Mouse (Mus musculus) stomach, embryonic 15.5 days (tissue): Measurements from ENCODE around the gene Gm11032. TPM values are rescaled to one million over a fixed set of nuclear protein-coding genes. Genes with fewer than 3 reads are reported as not detected.
A peak's percentile ranks its signal among the peaks of the same experiment; 100 is the strongest.
"Not testable (repeated sequence)": the region's sequence is repeated elsewhere in the genome, so short reads cannot be mapped to it uniquely, and the experiment has no call there.

ENCODE experiments used
- ATAC-seq: fragments of 200-750 bp; cut with Nextera tagmentation; 2 replicates; pipeline ENCODE4 v1.8.0; 2017; ENCODE audit warnings: low read depth, moderate number of reproducible peaks, moderate TSS enrichment; ENCODE audit not compliant: insufficient read depth, low FRiP score
- H3K27ac ChIP-seq: fragments of 300-500 bp; sonication (generic); 2 replicates; pipeline ENCODE4 v1.5.1; 2015; ENCODE audit warnings: mild to moderate bottlenecking, inconsistent platforms
- H3K27me3 ChIP-seq: fragments of 300-500 bp; sonication (generic); replicated peaks from 2 replicates; pipeline ENCODE4 v1.6.1; 2015; ENCODE audit warnings: inconsistent platforms
- H3K36me3 ChIP-seq: fragments of 300-500 bp; sonication (generic); 2 replicates; pipeline ENCODE4 v1.6.1; 2015; ENCODE audit warnings: inconsistent platforms
- H3K4me1 ChIP-seq: fragments of 300-500 bp; sonication (generic); 2 replicates; pipeline ENCODE4 v1.6.1; 2015; ENCODE audit warnings: inconsistent platforms
- H3K4me2 ChIP-seq: fragments of 300-500 bp; sonication (generic); 2 replicates; pipeline ENCODE4 v1.6.1; 2015; ENCODE audit warnings: mild to moderate bottlenecking, inconsistent platforms
- H3K4me3 ChIP-seq: fragments of 300-500 bp; sonication (generic); replicated peaks from 2 replicates; pipeline ENCODE4 v1.5.1; 2015; ENCODE audit warnings: inconsistent platforms
- H3K9ac ChIP-seq: fragments of 300-500 bp; sonication (generic); 2 replicates; pipeline ENCODE4 v1.6.1; 2015; ENCODE audit warnings: inconsistent platforms
- H3K9me3 ChIP-seq: fragments of 300-500 bp; sonication (generic); 2 replicates; pipeline ENCODE4 v1.6.1; 2016; ENCODE audit warnings: inconsistent platforms
- WGBS: fragments of 180-500 bp; shearing (Covaris S2); methylation state at CpG from one replicate; pipeline ENCODE4 v1.1.7; 2015; 5-methylcytosine and 5-hydroxymethylcytosine counted together
- polyA plus RNA-seq: library from polyadenylated mRNA; unstranded; fragments of >200 nt; fragmentation: Nextera tagmentation; extraction: Ambion mirVana; gene quantifications from 2 replicates; pipeline ENCODE4 v1.2.1, GENCODE M21; 2015

Gm11032 gene
- polyA plus RNA-seq, 1 experiment from 2014 or later: not detected

- H3K27me3 ChIP-seq: no peaks in the 10 kb centered on the region
- ATAC-seq: no peak
- H3K4me1 ChIP-seq: peaks cover 10% of the 10 kb centered on the region; the same call in 1 of the 2 replicates
- 20% methylated on average over 8 of the region's 8 CpGs for WGBS
- H3K27ac ChIP-seq: peak overlapping the region; percentile 6; the same call in 1 of the 2 replicates
- no peak overlapping the region for H3K4me2 ChIP-seq
- no peaks in the 10 kb centered on the region for H3K9me3 ChIP-seq
- H3K4me3 ChIP-seq: no peak overlapping the region
- H3K9ac ChIP-seq: no peak overlapping the region
- no peaks in the 10 kb centered on the region for H3K36me3 ChIP-seq
Measured at GRCm38 (mm10) chr11:4629861-4630280, 10.0 kb downstream of the Gm11032 start.

GRCm38 (mm10) chr11:4633420-4633819, 13.6 kb downstream of the Gm11032 start:
- peaks cover 10% of the 10 kb centered on the region; the same call in 1 of the 2 replicates for H3K4me1 ChIP-seq
- no peaks in the 10 kb centered on the region for H3K27me3 ChIP-seq
- H3K36me3 ChIP-seq: no peaks in the 10 kb centered on the region
- 26% methylated on average over 2 of the region's 2 CpGs for WGBS
- no peak overlapping the region for H3K4me3 ChIP-seq
- no peak for ATAC-seq
- no peak overlapping the region for H3K4me2 ChIP-seq
- H3K9me3 ChIP-seq: no peaks in the 10 kb centered on the region
- no peak overlapping the region for H3K9ac ChIP-seq
- H3K27ac ChIP-seq: no peak overlapping the region

- no peak overlapping the region for H3K4me3 ChIP-seq
- H3K4me2 ChIP-seq: no peak overlapping the region
- no peak for ATAC-seq
- no peak overlapping the region for H3K27ac ChIP-seq
- H3K27me3 ChIP-seq: no peaks in the 10 kb centered on the region
- WGBS: 46% methylated on average over 5 of the region's 5 CpGs
- H3K9me3 ChIP-seq: no peaks in the 10 kb centered on the region
- H3K36me3 ChIP-seq: no peaks in the 10 kb centered on the region
- H3K4me1 ChIP-seq: peaks cover 13% of the 10 kb centered on the region; the same call in 1 of the 2 replicates
- no peak overlapping the region for H3K9ac ChIP-seq
Measured at GRCm38 (mm10) chr11:4634395-4634794, 14.5 kb downstream of the Gm11032 start.

GRCm38 (mm10) chr11:4636782-4637342, 17.0 kb downstream of the Gm11032 start:
- Histone ChIP-seq H3K9me3 (no peaks in the 10 kb centered on the region), H3K9ac (no peak overlapping the region), H3K27ac (peak overlapping the region; percentile 33; the same call in 1 of the 2 replicates), H3K4me2 (peak overlapping the region; percentile 73), H3K4me1 (0 out of 2 replicates have a peak, but pooled peaks cover 4% of the 10 kb centered on the region), H3K4me3 (peak overlapping the region; percentile 83), H3K27me3 (no peaks in the 10 kb centered on the region), H3K36me3 (no peaks in the 10 kb centered on the region)
- WGBS: 51% methylated on average over 5 of the region's 5 CpGs
- ATAC-seq: no peak

GRCm38 (mm10) chr11:4637534-4638234, 17.8 kb downstream of the Gm11032 start, which contains the start of gene Ascc2:
Gene Ascc2, plus strand, starts transcription at chr11:4637747.
- Histone ChIP-seq H3K27me3 (no peaks in the 10 kb centered on the region), H3K4me2 (peak within 1 kb of the TSS; percentile 73), H3K4me3 (peak within 1 kb of the TSS; percentile 83), H3K36me3 (no peaks in the 10 kb centered on the region), H3K9me3 (no peaks in the 10 kb centered on the region), H3K9ac (peak within 1 kb of the TSS; percentile 42), H3K4me1 (0 out of 2 replicates have a peak, but pooled peaks cover 4% of the 10 kb centered on the region), H3K27ac (peak within 1 kb of the TSS; percentile 82)
- peak; percentile 94 for ATAC-seq
- 0% methylated on average over 35 of the region's 35 CpGs for WGBS

GRCm38 (mm10) chr11:4638261-4638660, 18.4 kb downstream of the Gm11032 start:
- H3K4me2 ChIP-seq: peak overlapping the region; percentile 73
- H3K36me3 ChIP-seq: no peaks in the 10 kb centered on the region
- H3K9me3 ChIP-seq: no peaks in the 10 kb centered on the region
- H3K27me3 ChIP-seq: no peaks in the 10 kb centered on the region
- H3K4me3 ChIP-seq: peak overlapping the region; percentile 83
- peak overlapping the region; percentile 42; the same call in 1 of the 2 replicates for H3K9ac ChIP-seq
- 0 out of 2 replicates have a peak, but pooled peaks have one; percentile 17 for ATAC-seq
- 0 out of 2 replicates have a peak, but pooled peaks cover 4% of the 10 kb centered on the region for H3K4me1 ChIP-seq
- 16% methylated on average over 7 of the region's 7 CpGs for WGBS
- H3K27ac ChIP-seq: no peak overlapping the region

GRCm38 (mm10) chr11:4641185-4641584, 21.3 kb downstream of the Gm11032 start:
- Histone ChIP-seq H3K4me2 (no peak overlapping the region), H3K27ac (no peak overlapping the region), H3K9me3 (no peaks in the 10 kb centered on the region), H3K9ac (no peak overlapping the region), H3K4me1 (0 out of 2 replicates have a peak, but pooled peaks cover 4% of the 10 kb centered on the region), H3K36me3 (no peaks in the 10 kb centered on the region), H3K27me3 (no peaks in the 10 kb centered on the region), H3K4me3 (no peak overlapping the region)
- ATAC-seq: no peak

- Histone ChIP-seq H3K9ac (no peak overlapping the region), H3K4me3 (no peak overlapping the region), H3K27ac (no peak overlapping the region), H3K27me3 (no peaks in the 10 kb centered on the region), H3K36me3 (peaks cover 17% of the 10 kb centered on the region), H3K9me3 (no peaks in the 10 kb centered on the region), H3K4me1 (0 out of 2 replicates have a peak, but pooled peaks cover 4% of the 10 kb centered on the region), H3K4me2 (no peak overlapping the region)
- ATAC-seq: no peak
- WGBS: 60% methylated on average over 5 of the region's 5 CpGs
Measured at GRCm38 (mm10) chr11:4643722-4644121, 23.9 kb downstream of the Gm11032 start.

GRCm38 (mm10) chr11:4645180-4645579, 25.3 kb downstream of the Gm11032 start:
- H3K9me3 ChIP-seq, H3K27me3 ChIP-seq, H3K4me1 ChIP-seq, H3K9ac ChIP-seq, H3K4me2 ChIP-seq, H3K4me3 ChIP-seq, ATAC-seq, H3K27ac ChIP-seq: not testable (repeated sequence)
- WGBS: 90% methylated on average over 6 of the region's 6 CpGs
- H3K36me3 ChIP-seq: peaks cover 20% of the 10 kb centered on the region

- Histone ChIP-seq H3K9me3 (no peaks in the 10 kb centered on the region), H3K27me3 (no peaks in the 10 kb centered on the region), H3K4me2 (no peak overlapping the region), H3K4me1 (no peaks in the 10 kb centered on the region), H3K4me3 (no peak overlapping the region), H3K27ac (no peak overlapping the region), H3K36me3 (peaks cover 20% of the 10 kb centered on the region), H3K9ac (no peak overlapping the region)
- WGBS: 84% methylated on average over 9 of the region's 9 CpGs
- no peak for ATAC-seq
Measured at GRCm38 (mm10) chr11:4646409-4646808, 26.5 kb downstream of the Gm11032 start.

- H3K4me1 ChIP-seq: no peaks in the 10 kb centered on the region
- H3K4me3 ChIP-seq: no peak overlapping the region
- 86% methylated on average over 1 of the region's 1 CpGs for WGBS
- no peaks in the 10 kb centered on the region for H3K27me3 ChIP-seq
- no peak overlapping the region for H3K4me2 ChIP-seq
- no peak for ATAC-seq
- H3K36me3 ChIP-seq: peaks cover 16% of the 10 kb centered on the region
- H3K9ac ChIP-seq: no peak overlapping the region
- H3K27ac ChIP-seq: no peak overlapping the region
- H3K9me3 ChIP-seq: no peaks in the 10 kb centered on the region
Measured at GRCm38 (mm10) chr11:4659818-4660217, 40.0 kb downstream of the Gm11032 start.

GRCm38 (mm10) chr11:4660309-4661025, 40.6 kb downstream of the Gm11032 start:
- no peak overlapping the region for H3K4me2 ChIP-seq
- ATAC-seq: no peak
- H3K4me1 ChIP-seq: no peaks in the 10 kb centered on the region
- no peaks in the 10 kb centered on the region for H3K27me3 ChIP-seq
- H3K27ac ChIP-seq: no peak overlapping the region
- H3K36me3 ChIP-seq: peaks cover 16% of the 10 kb centered on the region
- no peak overlapping the region for H3K4me3 ChIP-seq
- no peaks in the 10 kb centered on the region for H3K9me3 ChIP-seq
- H3K9ac ChIP-seq: no peak overlapping the region
- WGBS: 76% methylated on average over 7 of the region's 7 CpGs
